Mouse (Mus musculus) erythroblast, embryonic 14.5 days (primary cell): ENCODE measurements around the gene Tbc1d17. TPM values are rescaled to one million over a fixed set of nuclear protein-coding genes. Genes with fewer than 3 reads are reported as not detected.

Source experiments
- H3K27me3 ChIP-seq: 2 replicates; pipeline ENCODE4 v1.6.1; 2012; ENCODE audit warnings: inconsistent platforms; ENCODE audit not compliant: control insufficient read depth
- H3K36me3 ChIP-seq: 2 replicates; pipeline ENCODE4 v1.6.1; 2012; ENCODE audit warnings: mild to moderate bottlenecking, inconsistent platforms; ENCODE audit not compliant: control insufficient read depth
- H3K4me1 ChIP-seq: 2 replicates; pipeline ENCODE4 v1.6.1; 2012; ENCODE audit warnings: inconsistent platforms; ENCODE audit not compliant: control insufficient read depth
- H3K4me3 ChIP-seq: replicated peaks from 2 replicates; pipeline ENCODE3; 2012; ENCODE audit warnings: moderate library complexity, mild to moderate bottlenecking, inconsistent platforms
- H3K9me3 ChIP-seq: 2 replicates; pipeline ENCODE4 v1.6.1; 2012; ENCODE audit warnings: low read length, inconsistent platforms, mixed read lengths; ENCODE audit not compliant: control insufficient read depth
- GATA1 ChIP-seq: IDR thresholded peaks from 2 replicates; pipeline ENCODE4 v1.6.1; 2012; ENCODE audit warnings: low read length, inconsistent platforms, mixed read lengths
- TAL1 ChIP-seq: IDR thresholded peaks from 3 replicates; pipeline ENCODE4 v1.6.1; 2012; ENCODE audit warnings: low read length, inconsistent platforms, mixed read lengths
- polyA plus RNA-seq: library from polyadenylated mRNA; stranded (reverse); fragments of >175 nt; gene quantifications from 2 replicates; pipeline ENCODE4 v1.2.3, GENCODE M21; 2012

Gene Tbc1d17
- polyA plus RNA-seq, 1 experiment = 7.7 TPM

DNA sequence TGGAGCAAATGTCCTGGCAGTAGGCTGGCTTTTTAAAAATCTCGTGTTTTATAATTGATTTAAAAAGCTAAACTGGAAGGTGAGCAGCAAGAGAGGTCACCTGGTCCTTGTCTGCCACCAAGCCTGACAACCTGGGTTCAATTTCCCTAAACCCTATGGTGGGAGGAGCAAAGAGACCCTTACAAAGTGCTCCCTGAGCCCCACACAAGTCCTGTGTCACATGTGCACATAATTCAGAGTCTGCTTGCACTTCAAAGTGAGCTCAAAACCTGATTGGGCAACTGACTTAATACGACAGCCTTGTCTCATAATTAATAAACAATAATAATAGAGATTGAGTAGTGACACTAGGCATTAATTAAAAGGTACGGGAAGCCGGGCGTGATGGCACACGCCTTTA, 21.7 kb upstream of the Tbc1d17 start:
- Histone ChIP-seq H3K27me3 (peaks cover 3% of the 10 kb centered on the region; the same call in 1 of the 2 replicates), H3K9me3 (no peaks in the 10 kb centered on the region), H3K36me3 (peaks cover 7% of the 10 kb centered on the region), H3K4me3 (no peak overlapping the region), H3K4me1 (peaks cover 57% of the 10 kb centered on the region)
- TF ChIP-seq TAL1 = no peak
- no peak for TF ChIP-seq GATA1

- Histone ChIP-seq H3K27me3 (peaks cover 3% of the 10 kb centered on the region; the same call in 1 of the 2 replicates), H3K36me3 (peaks cover 14% of the 10 kb centered on the region), H3K4me1 (peaks cover 60% of the 10 kb centered on the region), H3K9me3 (no peaks in the 10 kb centered on the region), H3K4me3 (peak within 1 kb of the TSS; percentile 77)
- TF ChIP-seq TAL1 = no peak
Observed at GRCm38 (mm10) chr7:44869697-44870528, 21.0 kb upstream of the Tbc1d17 start, which contains the start of gene Ptov1. TSS of gene Ptov1 (minus strand) at chr7:44869788.

DNA sequence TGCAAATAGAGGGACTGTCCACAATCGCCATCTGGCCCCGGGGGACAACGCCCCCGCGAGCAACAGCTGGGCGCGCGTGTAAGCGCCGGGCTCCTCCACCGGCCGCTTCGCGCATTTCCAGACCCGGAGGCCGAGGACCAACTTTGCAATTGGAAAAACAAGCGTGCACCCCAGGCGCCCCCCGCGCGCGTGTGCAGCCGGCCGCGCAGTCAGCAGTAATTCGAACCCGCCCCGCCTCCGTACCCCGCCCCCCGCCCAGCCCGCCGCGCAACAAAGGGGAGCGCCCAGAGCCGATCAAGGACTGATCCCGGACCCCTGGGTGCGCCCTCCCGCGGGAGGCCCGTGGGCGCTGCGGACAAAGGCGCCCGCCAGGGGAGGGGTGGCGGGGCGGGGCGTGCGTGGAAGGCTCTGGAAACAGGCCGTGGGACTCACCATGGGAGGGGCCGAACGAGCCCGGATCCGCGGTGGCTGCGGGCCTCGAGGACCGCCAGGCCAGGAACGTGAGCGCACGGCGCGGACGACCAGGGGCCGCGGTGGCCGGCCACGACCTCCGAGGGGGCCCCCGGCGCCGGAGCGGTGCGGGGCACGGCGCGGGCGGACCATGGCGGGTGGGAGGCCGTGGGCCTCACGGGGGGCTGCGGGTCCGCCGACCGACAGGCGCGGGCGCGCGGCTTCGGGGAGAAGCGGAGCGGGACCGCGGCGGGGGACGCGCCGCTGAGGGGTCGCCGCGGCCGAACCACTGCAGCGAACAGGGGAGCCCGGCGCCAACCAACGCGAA, 20.2 kb upstream of the Tbc1d17 start:
- peaks cover 3% of the 10 kb centered on the region; the same call in 1 of the 2 replicates for H3K27me3 ChIP-seq
- H3K4me3 ChIP-seq = peak overlapping the region; percentile 77
- H3K36me3 ChIP-seq = peaks cover 22% of the 10 kb centered on the region
- no peaks in the 10 kb centered on the region for H3K9me3 ChIP-seq
- peaks cover 64% of the 10 kb centered on the region for H3K4me1 ChIP-seq
- no peak for TF ChIP-seq GATA1
- TF ChIP-seq TAL1 = no peak

- no peaks in the 10 kb centered on the region for H3K9me3 ChIP-seq
- H3K36me3 ChIP-seq = peaks cover 29% of the 10 kb centered on the region
- peak overlapping the region; percentile 77 for H3K4me3 ChIP-seq
- peaks cover 3% of the 10 kb centered on the region; the same call in 1 of the 2 replicates for H3K27me3 ChIP-seq
- peaks cover 63% of the 10 kb centered on the region for H3K4me1 ChIP-seq
- no peak for TF ChIP-seq GATA1
- no peak for TF ChIP-seq TAL1
Observed at GRCm38 (mm10) chr7:44868465-44868864, 19.6 kb upstream of the Tbc1d17 start.

DNA sequence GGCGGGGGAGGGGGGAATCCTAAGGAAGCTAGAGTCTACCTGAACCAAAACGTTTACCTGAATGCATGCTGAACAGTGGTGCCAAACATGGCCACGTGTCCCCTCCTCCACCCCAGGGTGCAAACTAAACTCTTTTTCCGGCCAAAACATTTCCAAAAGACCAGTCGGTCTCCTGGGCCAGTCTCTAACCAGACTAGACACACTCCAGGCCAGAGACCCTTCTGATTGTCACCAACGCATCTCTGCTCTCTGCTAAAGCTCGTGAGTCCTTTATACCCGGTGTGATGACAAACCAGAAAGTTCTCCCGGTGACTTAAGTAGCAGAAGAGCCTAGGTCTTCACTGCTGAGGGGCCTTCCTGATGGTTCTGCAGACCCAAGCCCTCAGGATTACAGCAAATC, 18.9 kb upstream of the Tbc1d17 start:
- H3K4me3 ChIP-seq = peak overlapping the region; percentile 77
- H3K27me3 ChIP-seq = peaks cover 3% of the 10 kb centered on the region; the same call in 1 of the 2 replicates
- H3K9me3 ChIP-seq = no peaks in the 10 kb centered on the region
- no peak for TF ChIP-seq TAL1
- peaks cover 66% of the 10 kb centered on the region for H3K4me1 ChIP-seq
- peaks cover 35% of the 10 kb centered on the region for H3K36me3 ChIP-seq

- no peak overlapping the region for H3K4me3 ChIP-seq
- peaks cover 66% of the 10 kb centered on the region for H3K4me1 ChIP-seq
- H3K36me3 ChIP-seq = peaks cover 42% of the 10 kb centered on the region
- H3K9me3 ChIP-seq = no peaks in the 10 kb centered on the region
- H3K27me3 ChIP-seq = peaks cover 3% of the 10 kb centered on the region; the same call in 1 of the 2 replicates
- TF ChIP-seq TAL1 (no peak), GATA1 (no peak)
Observed at GRCm38 (mm10) chr7:44867010-44867702, 18.3 kb upstream of the Tbc1d17 start.

DNA sequence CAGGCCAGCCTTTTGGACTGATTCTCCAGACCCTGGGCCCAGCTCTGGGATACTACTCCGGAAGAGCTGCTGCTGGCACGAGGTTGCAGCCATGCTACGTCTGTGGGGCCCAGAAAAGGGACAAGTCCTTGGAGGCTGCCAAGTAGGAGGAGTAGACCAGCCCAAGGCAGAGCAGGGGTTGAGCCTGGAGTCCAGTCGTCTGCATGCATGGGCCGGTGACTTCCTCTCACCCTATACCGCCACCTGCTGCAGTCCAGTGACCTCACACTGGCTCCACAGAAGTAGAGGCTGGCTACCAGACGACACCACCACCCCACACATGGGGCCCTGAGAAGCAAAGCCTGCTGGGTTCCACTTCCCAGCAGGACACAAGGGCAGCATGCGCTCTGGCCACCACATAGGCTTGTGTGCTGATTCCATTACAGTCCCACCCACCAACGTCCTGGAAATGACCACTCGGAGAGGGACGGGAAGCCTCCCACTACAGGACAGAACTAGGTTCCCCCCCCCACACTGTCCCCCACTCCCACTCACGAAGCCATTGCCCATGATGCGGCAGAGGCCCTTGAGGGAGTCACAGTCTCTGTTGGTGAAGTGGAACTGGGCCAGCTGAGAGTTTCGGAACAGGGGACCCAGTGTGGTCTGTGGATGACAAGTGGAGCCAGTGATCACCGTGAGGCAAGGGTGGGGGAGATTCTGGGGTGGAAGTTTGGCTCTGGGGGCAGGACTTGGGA, 17.6 kb upstream of the Tbc1d17 start:
- TF ChIP-seq TAL1 = no peak
- Histone ChIP-seq H3K4me3 (no peak overlapping the region), H3K27me3 (peaks cover 3% of the 10 kb centered on the region; the same call in 1 of the 2 replicates), H3K36me3 (peaks cover 49% of the 10 kb centered on the region), H3K9me3 (no peaks in the 10 kb centered on the region), H3K4me1 (peaks cover 67% of the 10 kb centered on the region)

DNA sequence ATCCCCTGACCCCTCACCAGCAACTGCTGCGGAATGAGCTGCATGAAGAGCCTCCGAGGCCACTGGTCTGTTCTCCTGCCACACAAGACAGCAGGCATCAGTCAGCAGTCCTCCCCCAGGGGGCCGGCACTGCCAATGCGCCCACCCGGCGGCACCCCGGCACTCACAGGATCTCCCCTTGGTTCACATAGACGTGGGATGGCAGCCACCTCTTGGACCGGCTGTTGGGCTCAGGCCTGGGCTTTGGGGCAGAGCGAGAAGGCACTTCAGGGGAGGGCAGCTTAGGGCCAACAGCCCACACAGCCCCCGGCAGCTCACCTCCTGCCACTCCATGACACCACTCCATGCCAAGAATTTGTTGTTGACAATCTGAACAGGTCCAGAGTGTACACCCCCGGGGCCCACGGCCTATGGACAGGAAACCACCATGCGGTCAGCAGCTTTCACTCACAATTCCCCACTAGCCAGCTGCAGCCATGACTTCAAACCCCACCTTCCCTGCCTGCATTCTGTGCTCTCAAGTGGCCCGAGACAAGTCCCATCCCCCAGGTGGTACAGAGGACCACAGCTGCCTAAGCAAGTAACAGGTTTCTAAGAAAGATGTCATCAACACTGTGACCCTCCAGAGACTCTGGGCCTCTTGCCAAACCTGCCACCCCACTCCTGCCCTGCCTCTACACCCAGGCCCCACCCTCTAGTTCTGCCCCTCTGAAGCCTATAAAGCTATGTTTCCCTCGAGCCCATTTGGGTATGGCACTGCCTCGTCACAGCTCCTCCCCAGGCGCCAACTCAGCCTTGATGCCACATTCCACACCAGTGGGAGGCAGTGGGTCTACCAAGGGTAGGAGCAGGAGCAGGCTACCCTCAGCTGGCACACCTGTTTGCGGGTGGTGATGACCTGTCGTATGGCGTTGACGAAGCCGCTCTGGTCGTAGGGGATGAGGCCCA, 16.0 kb upstream of the Tbc1d17 start:
- H3K36me3 ChIP-seq = peaks cover 65% of the 10 kb centered on the region
- H3K4me3 ChIP-seq = no peak overlapping the region

More for the DNA sequence above, 16.0 kb upstream of the Tbc1d17 start:
- H3K27me3 ChIP-seq = peaks cover 3% of the 10 kb centered on the region; the same call in 1 of the 2 replicates
- H3K4me1 ChIP-seq = peaks cover 74% of the 10 kb centered on the region
- TF ChIP-seq GATA1 = no peak
- TF ChIP-seq TAL1 = no peak
- no peaks in the 10 kb centered on the region for H3K9me3 ChIP-seq
